Mouse (Mus musculus) liver, embryonic 14.5 days (tissue): ENCODE results near the gene Gpr1.

ENCODE experiments used
- CTCF ChIP-seq: IDR thresholded peaks from 2 replicates; pipeline ENCODE4 v1.5.1; 2016; ENCODE audit warnings: antibody characterized with exemption, low read depth, control low read depth
- EP300 ChIP-seq: IDR thresholded peaks from 2 replicates; pipeline ENCODE4 v1.6.1; 2016; ENCODE audit warnings: antibody characterized with exemption, low read depth

DNA sequence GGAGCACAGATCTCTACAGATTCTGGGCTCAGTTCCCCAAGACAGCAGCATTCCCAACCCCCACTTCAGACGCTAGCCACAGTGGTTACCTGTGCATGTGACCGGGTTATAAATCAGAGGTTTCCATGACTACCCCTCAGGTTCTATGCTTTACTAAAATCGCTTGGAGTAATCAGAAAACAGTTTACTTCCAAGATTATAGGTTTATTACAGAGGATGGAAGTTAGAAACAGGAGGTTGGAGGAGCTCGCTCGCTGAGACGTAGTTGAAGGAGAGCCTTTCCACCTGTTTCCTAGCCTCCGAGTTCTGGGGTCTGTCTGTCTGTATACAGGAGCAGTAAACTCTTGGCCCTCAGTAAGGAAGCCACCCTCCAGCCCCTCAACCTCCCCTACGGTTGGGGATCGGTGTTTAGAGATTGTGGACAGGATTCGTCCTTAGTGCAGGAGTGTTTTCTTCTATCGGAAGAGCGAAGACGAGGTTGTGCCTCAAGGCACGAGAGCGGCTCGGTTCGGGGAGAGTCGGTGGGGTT, 33.6 kb upstream of the Gpr1 start:
- no peak for TF ChIP-seq EP300
- no peak for TF ChIP-seq CTCF
